Mouse (Mus musculus): ENCODE data around the gene Sytl4. TPM values are rescaled to one million over a fixed set of nuclear protein-coding genes. Genes with fewer than 3 reads are reported as not detected.

Gene Sytl4
- 0.77 and 0.86 TPM in 2 replicates for polyA plus RNA-seq (2016; fragmentation: Nextera tagmentation; extraction: Ambion mirVana)

GRCm38 (mm10) chrX:133981231-133982002 is at the start of gene Sytl4:
TSS of gene Sytl4 (minus strand) at chrX:133981812.
- Histone ChIP-seq H3K27me3 (ENCODE audit: poor library complexity, severe bottlenecking) (peaks cover 94% of the 10 kb centered on the region), H3K4me3 (peak within 1 kb of the TSS; percentile 55), H3K9me3 (no peaks in the 10 kb centered on the region), H3K36me3 (replicated peaks) (no peaks in the 10 kb centered on the region), H3K4me1 (peaks cover 3% of the 10 kb centered on the region; the same call in 1 of the 2 replicates), H3K27ac (0 out of 2 replicates have a peak within 1 kb of the TSS, but pooled peaks have one; percentile 20)
- peak; percentile 19 for DNase-seq (ENCODE audit: extremely low spot score, low spot score)
- WGBS = 17% methylated on average over 29 of the region's 29 CpGs

GRCm38 (mm10) chrX:134020664-134021063 is 39.1 kb upstream of the Sytl4 start:
- H3K27me3 ChIP-seq (ENCODE audit: poor library complexity, severe bottlenecking) = peaks cover 24% of the 10 kb centered on the region
- H3K4me3 ChIP-seq = no peak overlapping the region
- no peaks in the 10 kb centered on the region for H3K36me3 ChIP-seq (replicated peaks)
- no peaks in the 10 kb centered on the region for H3K4me1 ChIP-seq
- H3K27ac ChIP-seq = no peak overlapping the region
- WGBS = 50% methylated on average over 5 of the region's 5 CpGs
- no peaks in the 10 kb centered on the region for H3K9me3 ChIP-seq
- no peak for DNase-seq (ENCODE audit: extremely low spot score, low spot score)

GRCm38 (mm10) chrX:134019005-134019404 is 37.4 kb upstream of the Sytl4 start:
- Histone ChIP-seq H3K4me3 (no peak overlapping the region), H3K4me1 (no peaks in the 10 kb centered on the region), H3K27ac (no peak overlapping the region), H3K27me3 (ENCODE audit: poor library complexity, severe bottlenecking) (peaks cover 18% of the 10 kb centered on the region), H3K9me3 (no peaks in the 10 kb centered on the region), H3K36me3 (replicated peaks) (no peaks in the 10 kb centered on the region)
- peak; percentile 53 for DNase-seq (ENCODE audit: extremely low spot score, low spot score)
- WGBS = 20% methylated on average over 9 of the region's 9 CpGs

- no peaks in the 10 kb centered on the region for H3K36me3 ChIP-seq (replicated peaks)
- peaks cover 78% of the 10 kb centered on the region for H3K27me3 ChIP-seq (ENCODE audit: poor library complexity, severe bottlenecking)
- H3K4me3 ChIP-seq = no peak overlapping the region
- H3K27ac ChIP-seq = no peak overlapping the region
- no peaks in the 10 kb centered on the region for H3K4me1 ChIP-seq
- no peaks in the 10 kb centered on the region for H3K9me3 ChIP-seq
- WGBS = 66% methylated on average over 3 of the region's 3 CpGs
- no peak for DNase-seq (ENCODE audit: extremely low spot score, low spot score)
Observed at GRCm38 (mm10) chrX:133995866-133996265, 14.3 kb upstream of the Sytl4 start.

GRCm38 (mm10) chrX:133964615-133965014 is 17.0 kb downstream of the Sytl4 start:
- 76% methylated on average over 2 of the region's 2 CpGs for WGBS
- H3K27me3 ChIP-seq (ENCODE audit: poor library complexity, severe bottlenecking) = peaks cover 58% of the 10 kb centered on the region

GRCm38 (mm10) chrX:133960617-133961016 is 21.0 kb downstream of the Sytl4 start:
- Histone ChIP-seq H3K27ac (no peak overlapping the region), H3K4me3 (no peak overlapping the region), H3K36me3 (replicated peaks) (no peaks in the 10 kb centered on the region), H3K4me1 (no peaks in the 10 kb centered on the region), H3K9me3 (no peaks in the 10 kb centered on the region), H3K27me3 (ENCODE audit: poor library complexity, severe bottlenecking) (peaks cover 53% of the 10 kb centered on the region)
- no peak for DNase-seq (ENCODE audit: extremely low spot score, low spot score)
- 63% methylated on average over 2 of the region's 2 CpGs for WGBS

More at GRCm38 (mm10) chrX:133964615-133965014, 17.0 kb downstream of the Sytl4 start:
- H3K9me3 ChIP-seq = no peaks in the 10 kb centered on the region
- no peak overlapping the region for H3K27ac ChIP-seq
- no peak overlapping the region for H3K4me3 ChIP-seq
- DNase-seq (ENCODE audit: extremely low spot score, low spot score) = no peak
- no peaks in the 10 kb centered on the region for H3K4me1 ChIP-seq
- no peaks in the 10 kb centered on the region for H3K36me3 ChIP-seq (replicated peaks)

- H3K4me1 ChIP-seq = no peaks in the 10 kb centered on the region
- no peak for DNase-seq (ENCODE audit: extremely low spot score, low spot score)
- no peak overlapping the region for H3K27ac ChIP-seq
- H3K4me3 ChIP-seq = no peak overlapping the region
- peaks cover 61% of the 10 kb centered on the region for H3K27me3 ChIP-seq (ENCODE audit: poor library complexity, severe bottlenecking)
- no peaks in the 10 kb centered on the region for H3K36me3 ChIP-seq (replicated peaks)
- WGBS = 76% methylated on average over 7 of the region's 7 CpGs
- no peaks in the 10 kb centered on the region for H3K9me3 ChIP-seq
Observed at GRCm38 (mm10) chrX:133954661-133955060, 27.0 kb downstream of the Sytl4 start.

GRCm38 (mm10) chrX:133947427-133947826 is 34.2 kb downstream of the Sytl4 start:
- H3K4me3 ChIP-seq = no peak overlapping the region
- 38% methylated on average over 3 of the region's 3 CpGs for WGBS
- H3K27me3 ChIP-seq (ENCODE audit: poor library complexity, severe bottlenecking) = peaks cover 83% of the 10 kb centered on the region
- H3K9me3 ChIP-seq = no peaks in the 10 kb centered on the region
- H3K36me3 ChIP-seq (replicated peaks) = no peaks in the 10 kb centered on the region
- DNase-seq (ENCODE audit: extremely low spot score, low spot score) = peak; percentile 14
- no peak overlapping the region for H3K27ac ChIP-seq
- no peaks in the 10 kb centered on the region for H3K4me1 ChIP-seq

- peaks cover 84% of the 10 kb centered on the region for H3K27me3 ChIP-seq (ENCODE audit: poor library complexity, severe bottlenecking)
- no peak for DNase-seq (ENCODE audit: extremely low spot score, low spot score)
- no peaks in the 10 kb centered on the region for H3K4me1 ChIP-seq
- no peaks in the 10 kb centered on the region for H3K9me3 ChIP-seq
- no peak overlapping the region for H3K4me3 ChIP-seq
- no peak overlapping the region for H3K27ac ChIP-seq
- no peaks in the 10 kb centered on the region for H3K36me3 ChIP-seq (replicated peaks)
- 40% methylated on average over 1 of the region's 1 CpGs for WGBS
Observed at GRCm38 (mm10) chrX:133939561-133939960, 42.1 kb downstream of the Sytl4 start.

GRCm38 (mm10) chrX:133936605-133937225 is 44.9 kb downstream of the Sytl4 start:
- no peak for DNase-seq (ENCODE audit: extremely low spot score, low spot score)
- Histone ChIP-seq H3K27me3 (ENCODE audit: poor library complexity, severe bottlenecking) (peaks cover 78% of the 10 kb centered on the region), H3K4me1 (no peaks in the 10 kb centered on the region), H3K4me3 (no peak overlapping the region), H3K9me3 (no peaks in the 10 kb centered on the region), H3K36me3 (replicated peaks) (no peaks in the 10 kb centered on the region), H3K27ac (no peak overlapping the region)
- WGBS = 91% methylated on average over 4 of the region's 4 CpGs

GRCm38 (mm10) chrX:133931302-133932013 is 50.2 kb downstream of the Sytl4 start:
- no peak overlapping the region for H3K27ac ChIP-seq
- H3K9me3 ChIP-seq = no peaks in the 10 kb centered on the region
- no peak overlapping the region for H3K4me3 ChIP-seq
- no peaks in the 10 kb centered on the region for H3K36me3 ChIP-seq (replicated peaks)
- no peak for DNase-seq (ENCODE audit: extremely low spot score, low spot score)
- 68% methylated on average over 12 of the region's 12 CpGs for WGBS
- H3K4me1 ChIP-seq = no peaks in the 10 kb centered on the region
- H3K27me3 ChIP-seq (ENCODE audit: poor library complexity, severe bottlenecking) = peaks cover 74% of the 10 kb centered on the region

GRCm38 (mm10) chrX:133926760-133927159 is 54.9 kb downstream of the Sytl4 start:
- H3K9me3 ChIP-seq = no peaks in the 10 kb centered on the region
- H3K27ac ChIP-seq = no peak overlapping the region
- no peaks in the 10 kb centered on the region for H3K36me3 ChIP-seq (replicated peaks)
- no peaks in the 10 kb centered on the region for H3K4me1 ChIP-seq
- WGBS = 87% methylated on average over 5 of the region's 5 CpGs
- no peak overlapping the region for H3K4me3 ChIP-seq
- H3K27me3 ChIP-seq (ENCODE audit: poor library complexity, severe bottlenecking) = peaks cover 58% of the 10 kb centered on the region
- no peak for DNase-seq (ENCODE audit: extremely low spot score, low spot score)

- H3K27me3 ChIP-seq (ENCODE audit: poor library complexity, severe bottlenecking) = peaks cover 62% of the 10 kb centered on the region
- H3K4me3 ChIP-seq = no peak overlapping the region
- H3K36me3 ChIP-seq (replicated peaks) = no peaks in the 10 kb centered on the region
- 83% methylated on average over 4 of the region's 4 CpGs for WGBS
- H3K27ac ChIP-seq = no peak overlapping the region
- no peak for DNase-seq (ENCODE audit: extremely low spot score, low spot score)
- no peaks in the 10 kb centered on the region for H3K9me3 ChIP-seq
- no peaks in the 10 kb centered on the region for H3K4me1 ChIP-seq
Observed at GRCm38 (mm10) chrX:133921187-133921586, 60.4 kb downstream of the Sytl4 start.
